17 mouse cellular contexts compared by ENCODE assay signal in genomic region chr3:136829109-136829508, GRCm38 (mm10).
"Had no signal": no experiment of that assay in that cellular context is flagged by ENCODE, and none has a peak within 500 bp of the region (broad histone marks: within the 10 kb centered on the region; RNA-seq: fewer than 3 reads in every experiment).

No protein-coding gene starts in this region.

- H3K4me3 ChIP-seq: kidney, embryonic 15.5 days; limb, embryonic 13.5 days; liver, embryonic 13.5 days; midbrain, embryonic 12.5 days; midbrain, embryonic 15.5 days; myocyte; neural tube, embryonic 13.5 days had no signal

- H3K4me2 ChIP-seq: kidney, embryonic 15.5 days; limb, embryonic 13.5 days; liver, embryonic 13.5 days; midbrain, embryonic 12.5 days; midbrain, embryonic 15.5 days; neural tube, embryonic 13.5 days had no signal

- H3K9ac ChIP-seq: kidney, embryonic 15.5 days; limb, embryonic 13.5 days; liver, embryonic 13.5 days; midbrain, embryonic 12.5 days; midbrain, embryonic 15.5 days; neural tube, embryonic 13.5 days had no signal

- H3K27ac ChIP-seq: kidney, embryonic 15.5 days; limb, embryonic 13.5 days; liver, embryonic 13.5 days; midbrain, embryonic 12.5 days; midbrain, embryonic 15.5 days; neural tube, embryonic 13.5 days had no signal

- H3K27me3 ChIP-seq: kidney, embryonic 15.5 days; limb, embryonic 13.5 days; liver, embryonic 13.5 days; midbrain, embryonic 12.5 days; midbrain, embryonic 15.5 days; neural tube, embryonic 13.5 days had no signal

- H3K36me3 ChIP-seq: kidney, embryonic 15.5 days; limb, embryonic 13.5 days; liver, embryonic 13.5 days; midbrain, embryonic 12.5 days; midbrain, embryonic 15.5 days; neural tube, embryonic 13.5 days had no signal

- ATAC-seq: midbrain, embryonic 15.5 days had no signal

- DNase-seq: kidney, adult 8-10 months; kidney, postnatal 10 days; kidney, postnatal 36 days; left cerebral cortex, postnatal 4 days; liver, embryonic 13.5 days; lung, adult 2 months; lung, postnatal 14 days; lung, postnatal 4 days; retina, postnatal 1 day; thymus, adult 18-20 months; thymus, postnatal 36 days had no signal

- H3K9me3 ChIP-seq: kidney, embryonic 15.5 days; limb, embryonic 13.5 days; liver, embryonic 13.5 days; midbrain, embryonic 12.5 days; midbrain, embryonic 15.5 days; neural tube, embryonic 13.5 days had no signal
